Mouse (Mus musculus) limb, embryonic 14.5 days (tissue): ENCODE measurements at regions not wholly inside any gene's neighbourhood (a gene's known extent, or its start where the extent isn't known, plus 50 kb on each side); places are given as distances from the start of the nearest gene placed in this dataset.

Source experiments
- ATAC-seq: fragments of 200-750 bp; cut with Nextera tagmentation; 2 replicates; pipeline ENCODE4 v1.8.0; 2017; ENCODE audit warnings: low read depth, moderate number of reproducible peaks, moderate TSS enrichment; ENCODE audit not compliant: low FRiP score
- DNase-seq: peaks from one replicate; pipeline ENCODE4 v3.0.0-alpha.2; 2015; ENCODE audit warnings: low spot score
- H3K27ac ChIP-seq: fragments of 300-500 bp; sonication (generic); replicated peaks from 2 replicates; pipeline ENCODE4 v1.5.1; 2014; ENCODE audit warnings: low read depth, mild to moderate bottlenecking, low read length, moderate library complexity, mixed read lengths
- H3K27me3 ChIP-seq: fragments of 300-500 bp; sonication (generic); 2 replicates; pipeline ENCODE4 v1.6.1; 2014; ENCODE audit warnings: low read length, mixed read lengths; ENCODE audit not compliant: control insufficient read depth, insufficient read depth
- H3K36me3 ChIP-seq: fragments of 300-500 bp; sonication (generic); 2 replicates; pipeline ENCODE4 v1.6.1; 2014; ENCODE audit warnings: mild to moderate bottlenecking, low read length, moderate library complexity, mixed read lengths; ENCODE audit not compliant: control insufficient read depth, insufficient read depth
- H3K4me1 ChIP-seq: fragments of 300-500 bp; sonication (generic); 2 replicates; pipeline ENCODE4 v1.6.1; 2014; ENCODE audit warnings: antibody characterized with exemption, low read length, mixed read lengths; ENCODE audit not compliant: control insufficient read depth, insufficient read depth
- H3K4me2 ChIP-seq: fragments of 300-500 bp; sonication (generic); replicated peaks from 2 replicates; pipeline ENCODE4 v1.6.1; 2014; ENCODE audit warnings: low read depth, mild to moderate bottlenecking, low read length, moderate library complexity; ENCODE audit not compliant: severe bottlenecking
- H3K4me3 ChIP-seq: fragments of 300-500 bp; sonication (generic); replicated peaks from 2 replicates; pipeline ENCODE4 v1.5.1; 2014; ENCODE audit warnings: low read length
- H3K9ac ChIP-seq: fragments of 300-500 bp; sonication (generic); 2 replicates; pipeline ENCODE4 v1.6.1; 2014; ENCODE audit warnings: mild to moderate bottlenecking, low read depth, low read length, moderate library complexity; ENCODE audit not compliant: severe bottlenecking
- H3K9me3 ChIP-seq: fragments of 300-500 bp; sonication (generic); 2 replicates; pipeline ENCODE4 v1.6.1; 2016; ENCODE audit warnings: low read length; ENCODE audit not compliant: control insufficient read depth
- POLR2A ChIP-seq: fragments of 200-500 bp; IDR thresholded peaks from 2 replicates; pipeline ENCODE4 v1.8.0; 2012; ENCODE audit warnings: inconsistent platforms, mild to moderate bottlenecking, moderate library complexity, borderline replicate concordance; ENCODE audit not compliant: insufficient read depth, insufficient read length; ENCODE audit errors: extremely low read depth
- WGBS: fragments of 180-500 bp; shearing (Covaris S2); extraction: QIAGEN DNeasy Blood & Tissue Kit; methylation state at CpG from one replicate; pipeline ENCODE4 v1.1.7; 2014; 5-methylcytosine and 5-hydroxymethylcytosine counted together

DNA sequence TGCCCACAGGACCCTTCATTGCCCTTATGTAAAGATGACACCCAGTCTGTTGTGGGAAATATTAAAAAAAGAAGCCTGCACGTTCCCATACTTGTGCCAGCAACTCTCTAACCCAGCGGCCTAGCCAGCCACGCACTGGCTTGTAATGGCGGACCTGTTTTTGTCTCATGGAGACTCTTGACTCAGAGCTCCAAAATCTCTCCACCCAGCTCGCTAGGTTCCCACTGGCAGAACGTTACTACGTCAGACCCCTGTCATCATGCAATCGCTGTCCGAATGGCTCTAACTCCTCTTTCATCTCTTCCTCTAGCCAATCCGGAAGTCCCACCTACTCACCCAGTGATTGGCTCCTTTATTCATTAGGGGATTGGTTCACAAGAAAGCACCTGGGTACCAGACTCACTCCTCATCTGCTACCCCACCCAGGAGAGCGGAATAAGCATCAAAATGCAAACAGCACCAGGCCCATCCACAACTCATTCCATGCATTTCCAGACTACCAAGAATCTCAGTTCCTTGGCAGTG, 159.2 kb upstream of the Fn1 start:
- H3K9me3 ChIP-seq: no peaks in the 10 kb centered on the region
- no peak for TF ChIP-seq POLR2A
- H3K27me3 ChIP-seq: no peaks in the 10 kb centered on the region
- no peak for ATAC-seq
- H3K36me3 ChIP-seq: no peaks in the 10 kb centered on the region
- no peak overlapping the region for H3K27ac ChIP-seq
- no peak overlapping the region for H3K4me3 ChIP-seq
- H3K4me1 ChIP-seq: peaks cover 16% of the 10 kb centered on the region
- no peak for DNase-seq
- WGBS: 97% methylated on average over 11 of the region's 11 CpGs
- H3K9ac ChIP-seq: no peak overlapping the region
- no peak overlapping the region for H3K4me2 ChIP-seq

DNA sequence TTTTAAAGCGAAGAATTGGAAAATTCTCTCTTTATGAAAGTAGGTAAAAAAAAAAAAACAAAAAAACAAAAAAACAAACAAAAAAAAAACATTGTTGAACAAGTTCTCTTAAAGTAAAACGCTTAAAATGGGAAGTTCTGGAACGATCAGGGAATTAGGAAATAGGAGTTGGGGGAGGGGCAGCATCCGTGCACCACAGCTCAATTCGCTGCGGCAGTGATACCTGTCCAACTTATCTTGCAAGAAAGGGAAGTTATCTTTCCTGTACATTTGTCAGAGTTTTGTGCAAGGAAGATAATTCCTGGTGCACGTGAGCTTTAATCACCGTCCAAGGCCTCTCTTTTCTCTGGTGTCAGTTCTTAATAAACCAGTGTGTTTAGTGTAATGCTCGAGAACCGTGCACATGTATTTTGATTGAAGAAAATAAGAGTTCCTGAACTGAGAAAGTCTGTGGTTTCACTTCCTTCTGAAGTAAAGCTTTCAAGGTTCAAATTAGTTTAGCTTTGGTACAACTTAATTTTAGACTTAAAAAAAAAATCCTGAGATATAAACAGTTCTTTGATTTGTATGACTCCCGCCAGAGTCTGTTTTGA, 158.3 kb upstream of the Fn1 start:
- no peak for TF ChIP-seq POLR2A
- Histone ChIP-seq H3K9me3 (no peaks in the 10 kb centered on the region), H3K4me2 (no peak overlapping the region), H3K27me3 (no peaks in the 10 kb centered on the region), H3K4me3 (no peak overlapping the region), H3K9ac (no peak overlapping the region), H3K36me3 (no peaks in the 10 kb centered on the region), H3K4me1 (peaks cover 24% of the 10 kb centered on the region), H3K27ac (no peak overlapping the region)
- ATAC-seq: no peak
- WGBS: 86% methylated on average over 11 of the region's 11 CpGs
- no peak for DNase-seq

DNA sequence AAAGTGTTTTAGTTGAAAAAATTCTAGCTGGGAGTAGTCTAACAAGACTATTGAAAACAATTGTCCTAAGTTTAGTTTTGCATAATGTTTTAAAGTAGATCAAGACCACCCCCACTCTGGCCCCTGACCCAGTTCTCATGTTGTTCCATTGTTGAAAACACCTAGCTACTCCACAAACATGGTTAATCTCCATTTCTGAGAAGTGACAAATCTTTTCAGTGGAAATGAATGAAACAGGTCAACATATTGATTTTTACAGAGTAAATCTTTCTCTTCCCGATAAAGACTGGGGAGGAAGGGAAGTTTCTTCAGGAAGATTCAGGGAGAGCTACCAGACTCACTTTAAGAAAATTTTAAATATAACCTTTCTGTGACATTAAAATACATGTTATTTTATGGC, 155.0 kb upstream of the Fn1 start:
- no peak for ATAC-seq
- Histone ChIP-seq H3K9me3 (no peaks in the 10 kb centered on the region), H3K4me2 (no peak overlapping the region), H3K27me3 (no peaks in the 10 kb centered on the region), H3K36me3 (no peaks in the 10 kb centered on the region), H3K4me3 (no peak overlapping the region), H3K27ac (no peak overlapping the region), H3K4me1 (peaks cover 22% of the 10 kb centered on the region), H3K9ac (no peak overlapping the region)
- no peak for DNase-seq
- 92% methylated on average over 1 of the region's 1 CpGs for WGBS
- no peak for TF ChIP-seq POLR2A

DNA sequence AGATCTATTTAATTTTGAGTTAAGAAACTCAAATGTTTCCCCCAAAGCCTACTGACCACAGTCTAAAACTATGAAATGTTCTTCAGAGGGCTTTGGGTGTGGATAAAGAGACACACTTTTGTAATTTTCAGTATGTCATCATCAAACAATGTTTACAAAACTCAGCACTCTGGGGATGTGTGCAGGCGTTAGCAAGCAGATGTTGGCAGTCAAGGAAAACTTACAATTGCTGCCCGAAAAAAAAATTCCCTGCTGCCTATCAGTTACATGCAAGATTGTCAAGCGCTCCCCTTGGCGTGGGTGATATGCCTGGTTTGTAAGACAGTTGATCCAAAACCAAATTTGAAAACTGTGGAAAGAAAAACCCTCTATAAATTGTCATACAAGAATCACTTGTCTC, 154.6 kb upstream of the Fn1 start:
- Histone ChIP-seq H3K9me3 (no peaks in the 10 kb centered on the region), H3K9ac (no peak overlapping the region), H3K4me2 (no peak overlapping the region), H3K27me3 (no peaks in the 10 kb centered on the region), H3K36me3 (no peaks in the 10 kb centered on the region), H3K27ac (peak overlapping the region; percentile 55; the same call in 1 of the 2 replicates), H3K4me1 (peaks cover 22% of the 10 kb centered on the region), H3K4me3 (no peak overlapping the region)
- WGBS: 42% methylated on average over 4 of the region's 4 CpGs
- TF ChIP-seq POLR2A: no peak
- ATAC-seq (peak; percentile 43), DNase-seq (peak; percentile 64)

DNA sequence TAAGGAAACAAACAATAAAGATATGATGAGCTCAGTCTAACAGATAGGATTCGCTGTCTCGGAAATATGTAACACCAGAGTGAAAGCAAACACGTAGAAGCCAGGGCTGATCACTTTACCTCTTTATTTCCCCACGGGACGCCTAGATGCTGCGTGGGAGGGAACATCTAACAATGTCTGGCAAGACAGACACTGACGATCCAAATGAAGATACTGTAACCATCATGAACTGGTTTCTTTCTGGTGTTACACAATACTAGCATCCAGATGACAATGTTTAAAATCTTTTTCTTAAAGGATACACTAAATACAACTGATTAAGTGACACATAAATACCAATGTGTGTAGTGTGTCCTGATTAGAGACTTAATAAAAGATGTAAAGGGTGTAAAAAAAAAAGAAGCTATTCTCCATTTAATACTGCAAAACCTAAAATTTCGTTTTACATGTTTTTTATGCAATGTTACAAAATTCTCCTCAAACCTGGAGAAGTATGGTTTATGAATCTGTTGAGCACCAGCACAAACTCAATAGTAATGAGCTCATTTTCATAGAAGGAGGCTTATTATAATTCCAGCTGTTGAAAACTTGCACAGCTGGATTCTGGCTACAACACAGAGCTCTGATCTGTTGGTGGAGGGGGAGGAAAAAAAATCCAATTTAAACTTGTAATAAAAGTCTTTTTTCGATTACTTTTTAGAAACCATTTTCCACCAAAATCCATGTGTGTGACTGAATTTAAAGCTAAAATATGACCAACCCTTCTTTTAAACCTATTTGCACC, 148.5 kb upstream of the Fn1 start:
- WGBS: 52% methylated on average over 9 of the region's 9 CpGs
- Histone ChIP-seq H3K27ac (0 out of 2 replicates have a peak overlapping the region, but pooled peaks have one; percentile 34), H3K27me3 (no peaks in the 10 kb centered on the region), H3K4me1 (peaks cover 16% of the 10 kb centered on the region), H3K4me3 (no peak overlapping the region), H3K36me3 (no peaks in the 10 kb centered on the region), H3K9ac (no peak overlapping the region), H3K4me2 (no peak overlapping the region), H3K9me3 (no peaks in the 10 kb centered on the region)
- ATAC-seq: peak; percentile 67; the same call in 1 of the 2 replicates
- no peak for TF ChIP-seq POLR2A
- peak; percentile 53 for DNase-seq
